Mouse (Mus musculus) spleen, adult 10 weeks (tissue): ENCODE results near the gene Slfn14. TPM values are rescaled to one million over a fixed set of nuclear protein-coding genes. Genes with fewer than 3 reads are reported as not detected.

Experiments
- polyA plus RNA-seq: library from polyadenylated mRNA; stranded (reverse); fragments of 350-450 nt; fragmentation: Illumina TruSeq; extraction: RNeasy Lipid Tissue Mini Kit (QIAGEN cat#74804); gene quantifications from one replicate; pipeline ENCODE4 v1.2.3, GENCODE M21; 2015; ENCODE audit warnings: low replicate concordance; ENCODE audit not compliant: insufficient read depth

Gene Slfn14
- 12.9 TPM for polyA plus RNA-seq

GRCm38 (mm10) chr11:83286566-83286965 is at the start of gene Slfn14:
Gene Slfn14 (minus strand): TSS chr11:83286726.

GRCm38 (mm10) chr11:83302526-83303251 is 16.2 kb upstream of the Slfn14 start, which contains the start of gene Pex12:
Gene Pex12 (minus strand): TSS chr11:83302586.

GRCm38 (mm10) chr11:83298225-83299195 is 12.0 kb upstream of the Slfn14 start, which contains the start of gene Ap2b1:
Gene Ap2b1 (plus strand): TSS chr11:83299024.

Other genes starting within 250 kb of the Slfn14 start
- 306 TPM for gene Slfn2, start 221.6 kb downstream of the Slfn14 start, polyA plus RNA-seq
- 71.6 TPM for gene Slfn1, start 169.9 kb downstream of the Slfn14 start, polyA plus RNA-seq
- 15.5 TPM for gene Slfn4, start 111.5 kb downstream of the Slfn14 start, polyA plus RNA-seq
- 5.7 TPM for gene Slfn3, start 95.4 kb downstream of the Slfn14 start, polyA plus RNA-seq
- gene Ap2b1, start 12.3 kb upstream of the Slfn14 start, polyA plus RNA-seq: 105 TPM
- gene Pex12, start 15.9 kb upstream of the Slfn14 start, polyA plus RNA-seq: 14.9 TPM
- 0.10 TPM for gene Rasl10b, start 122.4 kb upstream of the Slfn14 start, polyA plus RNA-seq
- gene Gas2l2, start 142.7 kb upstream of the Slfn14 start, polyA plus RNA-seq: not detected
- not detected for gene 1700020L24Rik, start 151.0 kb upstream of the Slfn14 start, polyA plus RNA-seq
- 2.4 TPM for gene Mmp28, start 176.3 kb upstream of the Slfn14 start, polyA plus RNA-seq
- gene Taf15, start 186.4 kb upstream of the Slfn14 start, polyA plus RNA-seq: 159 TPM
- 2.9 TPM for gene Heatr9, start 235.4 kb upstream of the Slfn14 start, polyA plus RNA-seq
- 219 TPM for gene Ccl5, start 243.8 kb upstream of the Slfn14 start, polyA plus RNA-seq